Mouse (Mus musculus): ENCODE results near the gene C1qtnf6.

- TF ChIP-seq CTCF (IDR thresholded peaks at IDR 0.05; ENCODE audit: low read depth) (no peak), EP300 (IDR thresholded peaks at IDR 0.05; ENCODE audit: low read depth) (no peak)
These were observed 9.8 kb upstream of the C1qtnf6 start for GRCm38 (mm10) chr15:78541036-78541435.
